Mouse (Mus musculus): ENCODE measurements around the gene Olfr1066.
"Not testable (repeated sequence)": the region's sequence is repeated elsewhere in the genome, so short reads cannot be mapped to it uniquely, and the experiment has no call there.

Olfr1066 gene

DNA sequence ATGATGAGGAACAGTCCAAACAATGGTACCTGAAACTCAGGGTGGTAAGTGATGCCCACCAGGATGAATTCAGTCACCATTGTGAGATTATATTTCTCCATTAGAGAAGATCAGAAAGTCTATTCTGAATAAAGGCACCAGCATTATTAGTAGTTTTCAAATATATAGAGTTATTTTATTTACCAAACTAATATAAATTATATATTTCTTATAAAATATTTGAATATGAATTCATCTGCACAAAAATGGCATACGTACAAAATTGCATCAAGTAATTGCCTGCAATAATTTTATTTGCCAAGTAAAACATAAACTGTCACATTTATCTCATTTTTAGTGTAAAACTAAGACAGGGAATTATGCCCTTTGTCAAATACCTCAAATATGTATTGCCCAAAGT lies at the start of gene Olfr1066:
Gene Olfr1066, minus strand, starts transcription at position 101 of the 400 bp plus-strand sequence.
- no peak for DNase-seq

DNA sequence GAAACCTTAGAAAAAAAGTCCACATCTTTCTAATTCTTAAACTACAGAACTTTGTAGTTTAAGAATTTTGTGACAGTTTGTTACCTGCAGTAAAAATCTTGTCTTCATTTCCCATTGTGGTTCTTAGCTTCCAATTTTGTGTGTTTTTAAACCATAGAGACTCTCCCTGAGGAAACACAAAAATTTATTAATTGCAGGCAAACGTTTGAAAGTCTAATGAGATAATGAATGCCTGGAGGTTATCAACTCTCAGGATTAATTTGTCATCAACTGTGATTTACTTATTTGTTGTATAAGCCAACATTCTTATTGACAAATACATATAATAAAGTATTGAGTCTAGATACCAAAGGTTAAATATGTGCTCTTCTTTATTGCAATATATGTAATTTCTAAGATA lies 31.2 kb upstream of the Olfr1066 start, which contains the start of gene Olfr228:
Gene Olfr228, minus strand, starts transcription at position 101 of the 400 bp plus-strand sequence.
- no peak for DNase-seq

DNA sequence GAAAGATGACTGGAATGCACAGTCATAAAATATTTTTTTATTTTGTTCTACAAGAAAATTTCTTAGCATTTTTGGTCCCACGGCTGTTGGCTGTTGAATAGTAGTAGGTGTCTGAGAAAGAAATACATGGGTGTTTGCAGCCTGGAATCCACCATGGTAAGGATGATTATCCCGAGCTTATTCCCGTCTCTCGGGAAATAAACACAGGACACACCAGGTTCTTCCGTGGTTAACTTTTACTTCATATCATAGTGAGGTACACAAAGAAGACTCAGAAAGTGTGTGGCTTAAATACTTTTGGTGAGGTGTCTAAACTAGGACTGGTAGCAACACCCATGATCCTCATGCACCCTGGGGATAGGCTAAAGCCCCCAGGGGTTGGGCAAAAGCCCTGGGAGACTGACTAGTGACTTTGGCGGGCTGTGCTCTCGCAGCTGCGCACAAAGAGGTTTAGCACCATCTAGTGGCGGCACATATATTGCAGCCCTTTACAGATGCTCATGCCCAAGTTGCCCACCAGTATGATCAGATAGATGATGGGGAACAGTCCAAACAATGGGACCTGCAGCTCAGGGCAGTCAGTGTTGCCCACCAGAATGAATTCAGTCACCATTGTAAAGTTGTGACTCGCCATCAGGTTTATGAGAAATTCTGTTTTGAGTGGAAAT lies 8.5 kb upstream of the Olfr1066 start:
- peak; percentile 36 to 57 for DNase-seq

GRCm38 (mm10) chr2:86460434-86460833 lies 4.4 kb upstream of the Olfr1066 start:
- no peak for DNase-seq

DNA sequence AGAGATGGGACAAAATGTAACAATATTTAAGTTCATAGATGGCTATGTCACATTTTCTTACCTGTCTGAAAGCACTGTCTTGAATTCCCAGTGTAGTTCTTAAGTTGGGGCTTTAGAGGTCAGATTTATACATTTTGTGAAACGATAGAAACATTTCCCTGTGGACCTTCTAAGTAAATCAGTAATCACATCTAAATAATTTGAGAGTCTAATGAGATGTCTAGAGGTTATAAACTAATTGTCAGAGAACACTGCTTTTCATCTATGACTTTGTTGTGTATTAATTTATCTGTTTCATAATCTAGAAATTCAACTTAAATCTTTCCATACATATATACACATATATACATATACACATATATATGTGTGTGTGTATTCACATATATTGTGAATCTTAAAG lies 5.6 kb downstream of the Olfr1066 start, which contains the start of gene Olfr1065:
Gene Olfr1065, minus strand, starts transcription at position 101 of the 400 bp plus-strand sequence.
- DNase-seq, result not testable (repeated sequence)

GRCm38 (mm10) chr2:86442101-86442500 lies 14.0 kb downstream of the Olfr1066 start:
- not testable (repeated sequence) for DNase-seq

DNA sequence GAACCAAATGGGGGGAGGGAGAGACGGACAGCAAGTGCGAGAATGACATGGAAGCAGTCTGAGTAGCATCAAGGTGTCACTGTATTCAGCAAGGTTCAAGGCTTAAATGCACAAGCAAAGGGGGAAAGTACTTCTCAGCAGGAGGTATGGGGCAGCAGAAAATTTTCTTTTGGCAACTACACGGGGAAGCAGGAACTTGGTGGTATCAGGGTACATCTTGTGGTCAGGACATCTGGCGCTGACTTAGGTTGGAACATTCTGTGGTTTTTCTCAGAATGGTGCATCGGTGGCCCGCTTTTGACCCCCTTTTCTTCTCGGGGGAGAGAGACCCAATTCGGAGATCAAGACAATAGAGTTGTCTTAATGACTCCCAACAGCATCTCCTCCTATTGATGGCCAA lies 27.6 kb downstream of the Olfr1066 start:
- not testable (repeated sequence) for DNase-seq

- DNase-seq, result not testable (repeated sequence)
Measured at GRCm38 (mm10) chr2:86426649-86427048, 29.4 kb downstream of the Olfr1066 start, which contains the start of gene Olfr1062. TSS of gene Olfr1062 (minus strand) at chr2:86426749.

DNA sequence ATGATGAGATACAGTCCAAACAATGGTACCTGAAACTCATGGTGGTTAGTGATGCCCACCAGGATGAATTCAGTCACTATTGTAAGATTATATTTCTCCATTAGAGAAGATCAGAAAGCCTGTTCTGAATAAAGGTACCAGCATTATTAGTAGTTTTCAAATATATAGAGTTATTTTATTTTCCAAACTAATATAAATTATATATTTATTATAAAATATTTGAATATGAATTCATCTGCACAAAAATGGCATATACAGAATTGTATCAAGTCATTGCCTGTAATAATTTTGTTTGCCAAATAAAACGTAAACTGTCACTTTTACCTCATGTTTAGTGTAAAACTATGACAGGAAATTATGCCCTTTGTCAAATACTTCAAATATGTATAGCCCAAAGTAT lies 42.1 kb downstream of the Olfr1066 start, which contains the start of gene Olfr1061:
Gene Olfr1061, minus strand, starts transcription at position 101 of the 400 bp plus-strand sequence.
- no peak for DNase-seq

Data from kidney, postnatal 25 days (tissue).